Mouse (Mus musculus): ENCODE measurements around the gene Slc22a20.

DNA sequence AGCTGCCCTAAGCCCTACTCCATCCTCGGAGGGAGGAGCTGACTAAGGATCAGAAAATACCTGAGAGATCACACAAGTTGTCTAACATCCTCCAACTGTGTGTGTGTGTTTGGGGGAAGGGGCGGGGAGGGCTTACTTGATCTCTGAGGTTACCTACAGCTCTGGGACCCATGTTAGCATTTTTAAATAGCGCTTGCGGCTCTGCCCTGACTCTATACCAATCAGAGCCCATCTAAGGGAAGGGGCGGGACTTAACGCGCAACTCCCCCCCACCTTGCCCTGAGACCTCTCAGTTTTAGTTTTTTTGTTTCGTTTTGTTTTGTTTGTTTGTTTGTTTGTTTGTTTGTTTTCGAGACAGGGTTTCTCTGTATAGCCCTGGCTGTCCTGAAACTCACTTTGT lies 43.5 kb upstream of the Slc22a20 start:
- TF ChIP-seq CTCF (IDR thresholded peaks at IDR 0.05; ENCODE audit: low read depth, low read length): no peak
- TF ChIP-seq POLR2AphosphoS5 (IDR thresholded peaks at IDR 0.05; ENCODE audit: insufficient replicate concordance, low read depth, low read length): no peak
- TF ChIP-seq GATA1 (IDR thresholded peaks at IDR 0.05; ENCODE audit: borderline replicate concordance, low read length): no peak
- TF ChIP-seq GATA2 (IDR thresholded peaks at IDR 0.05; ENCODE audit: borderline replicate concordance, low read depth, low read length): no peak
- TF ChIP-seq TAL1 (conservative IDR thresholded peaks at IDR 0.05; ENCODE audit: low read depth, low read length): no peak
